Mouse (Mus musculus) midbrain, embryonic 13.5 days (tissue): ENCODE measurements at regions not wholly inside any gene's neighbourhood (a gene's known extent, or its start where the extent isn't known, plus 50 kb on each side); places are given as distances from the start of the nearest gene placed in this dataset.

Experiments used
- ATAC-seq: fragments of 200-750 bp; cut with Nextera tagmentation; 2 replicates; pipeline ENCODE4 v1.8.0; 2017; ENCODE audit warnings: mild to moderate bottlenecking, moderate TSS enrichment, moderate library complexity
- H3K27ac ChIP-seq: fragments of 300-500 bp; sonication (generic); 2 replicates; pipeline ENCODE4 v1.5.1; 2015; ENCODE audit warnings: inconsistent platforms, mild to moderate bottlenecking, moderate library complexity
- H3K27me3 ChIP-seq: fragments of 300-500 bp; sonication (generic); 2 replicates; pipeline ENCODE4 v1.6.1; 2015; ENCODE audit warnings: mild to moderate bottlenecking, inconsistent platforms
- H3K36me3 ChIP-seq: fragments of 300-500 bp; sonication (generic); 2 replicates; pipeline ENCODE4 v1.6.1; 2015; ENCODE audit warnings: mild to moderate bottlenecking, inconsistent platforms
- H3K4me1 ChIP-seq: fragments of 300-500 bp; sonication (generic); replicated peaks from 2 replicates; pipeline ENCODE4 v1.6.1; 2015; ENCODE audit warnings: inconsistent platforms
- H3K4me2 ChIP-seq: fragments of 300-500 bp; sonication (generic); replicated peaks from 2 replicates; pipeline ENCODE4 v1.6.1; 2015; ENCODE audit warnings: moderate library complexity, mild to moderate bottlenecking, inconsistent platforms
- H3K4me3 ChIP-seq: fragments of 300-500 bp; sonication (generic); replicated peaks from 2 replicates; pipeline ENCODE4 v1.5.1; 2015; ENCODE audit warnings: mild to moderate bottlenecking, inconsistent platforms
- H3K9ac ChIP-seq: fragments of 300-500 bp; sonication (generic); replicated peaks from 2 replicates; pipeline ENCODE4 v1.6.1; 2015; ENCODE audit warnings: mild to moderate bottlenecking, inconsistent platforms
- H3K9me3 ChIP-seq: fragments of 300-500 bp; sonication (generic); 2 replicates; pipeline ENCODE4 v1.6.1; 2016; ENCODE audit warnings: mild to moderate bottlenecking, inconsistent platforms
- WGBS: fragments of 180-500 bp; shearing (Covaris S2); methylation state at CpG from one replicate; pipeline ENCODE4 v1.1.7; 2015; 5-methylcytosine and 5-hydroxymethylcytosine counted together

GRCm38 (mm10) chr13:28645881-28646280, 307.6 kb downstream of the Sox4 start:
- H3K4me2 ChIP-seq = no peak overlapping the region
- 89% methylated on average over 4 of the region's 4 CpGs for WGBS
- no peaks in the 10 kb centered on the region for H3K36me3 ChIP-seq
- no peaks in the 10 kb centered on the region for H3K4me1 ChIP-seq
- H3K9ac ChIP-seq = no peak overlapping the region
- H3K27ac ChIP-seq = no peak overlapping the region
- H3K4me3 ChIP-seq = no peak overlapping the region
- ATAC-seq = no peak
- H3K27me3 ChIP-seq = no peaks in the 10 kb centered on the region
- no peaks in the 10 kb centered on the region for H3K9me3 ChIP-seq

- Histone ChIP-seq H3K27me3 (no peaks in the 10 kb centered on the region), H3K9ac (no peak overlapping the region), H3K27ac (no peak overlapping the region), H3K4me3 (no peak overlapping the region), H3K36me3 (no peaks in the 10 kb centered on the region), H3K4me1 (no peaks in the 10 kb centered on the region), H3K4me2 (no peak overlapping the region), H3K9me3 (no peaks in the 10 kb centered on the region)
- ATAC-seq = no peak
- WGBS = 72% methylated on average over 3 of the region's 3 CpGs
Measured at GRCm38 (mm10) chr13:28644846-28645574, 308.5 kb downstream of the Sox4 start.

DNA sequence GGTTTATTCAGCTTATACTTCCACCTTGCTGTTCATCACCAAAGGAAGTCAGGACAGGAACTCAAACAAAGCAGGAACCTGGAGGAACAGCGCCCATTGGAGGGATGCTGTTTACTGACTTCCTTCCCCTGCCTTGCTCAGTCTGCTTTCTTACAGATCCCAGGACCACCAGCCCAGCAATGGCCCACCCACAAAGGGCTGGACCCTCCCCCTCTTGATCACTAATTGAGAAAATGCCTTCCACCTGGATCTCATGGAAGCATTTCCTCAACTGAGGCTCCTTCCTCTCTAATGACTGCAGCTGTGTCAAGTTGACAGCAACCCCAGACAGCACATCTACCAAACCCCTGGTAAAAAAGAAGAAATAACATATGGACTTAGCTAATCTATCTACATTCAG, 312.7 kb downstream of the Sox4 start:
- WGBS = 88% methylated on average over 1 of the region's 1 CpGs
- H3K9ac ChIP-seq = no peak overlapping the region
- ATAC-seq = no peak

GRCm38 (mm10) chr13:28635230-28635950, 318.1 kb downstream of the Sox4 start:
- Histone ChIP-seq H3K4me2 (no peak overlapping the region), H3K27me3 (no peaks in the 10 kb centered on the region), H3K36me3 (0 out of 2 replicates have a peak, but pooled peaks cover 4% of the 10 kb centered on the region), H3K4me3 (no peak overlapping the region), H3K9ac (no peak overlapping the region), H3K4me1 (peaks cover 21% of the 10 kb centered on the region), H3K9me3 (no peaks in the 10 kb centered on the region), H3K27ac (peak overlapping the region; percentile 22; the same call in 1 of the 2 replicates)
- no peak for ATAC-seq
- 82% methylated on average over 3 of the region's 3 CpGs for WGBS

More for the DNA sequence above, 312.7 kb downstream of the Sox4 start:
- H3K9me3 ChIP-seq = no peaks in the 10 kb centered on the region
- H3K27ac ChIP-seq = no peak overlapping the region
- peaks cover 6% of the 10 kb centered on the region; the same call in 1 of the 2 replicates for H3K4me1 ChIP-seq
- no peaks in the 10 kb centered on the region for H3K36me3 ChIP-seq
- no peak overlapping the region for H3K4me3 ChIP-seq
- H3K4me2 ChIP-seq = no peak overlapping the region
- no peaks in the 10 kb centered on the region for H3K27me3 ChIP-seq

DNA sequence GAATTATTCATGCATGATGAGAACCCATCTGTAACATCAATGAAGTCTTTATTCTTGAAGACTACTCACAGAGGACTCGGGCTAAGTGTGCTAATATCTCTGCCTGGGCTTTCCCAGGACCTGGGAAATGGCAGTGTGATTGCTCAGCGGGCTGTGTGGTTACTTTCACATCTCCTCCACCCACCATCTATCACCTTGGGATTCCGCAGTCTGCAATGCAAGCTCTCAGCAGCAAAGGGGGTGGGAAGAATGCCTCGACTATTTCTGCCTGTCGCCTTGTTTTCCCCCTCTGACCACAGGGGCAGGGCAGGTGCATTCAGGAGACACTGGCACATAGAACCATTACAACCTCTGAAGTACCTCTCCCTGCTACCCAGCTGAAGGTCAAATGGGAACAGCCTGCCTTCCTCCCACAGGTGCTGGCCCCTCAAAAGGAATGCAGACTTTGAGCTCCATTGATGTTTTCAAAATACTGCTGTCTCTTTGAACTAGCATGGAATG, 319.9 kb downstream of the Sox4 start:
- H3K4me2 ChIP-seq = no peak overlapping the region
- no peak overlapping the region for H3K4me3 ChIP-seq
- H3K27ac ChIP-seq = peak overlapping the region; percentile 49; the same call in 1 of the 2 replicates
- H3K4me1 ChIP-seq = peaks cover 33% of the 10 kb centered on the region
- ATAC-seq = no peak
- no peak overlapping the region for H3K9ac ChIP-seq
- 56% methylated on average over 5 of the region's 5 CpGs for WGBS
- H3K36me3 ChIP-seq = 0 out of 2 replicates have a peak, but pooled peaks cover 4% of the 10 kb centered on the region
- no peaks in the 10 kb centered on the region for H3K9me3 ChIP-seq
- no peaks in the 10 kb centered on the region for H3K27me3 ChIP-seq

- Histone ChIP-seq H3K36me3 (0 out of 2 replicates have a peak, but pooled peaks cover 6% of the 10 kb centered on the region), H3K27me3 (no peaks in the 10 kb centered on the region), H3K27ac (peak overlapping the region; percentile 31; the same call in 1 of the 2 replicates), H3K4me1 (peaks cover 22% of the 10 kb centered on the region), H3K9me3 (no peaks in the 10 kb centered on the region), H3K4me2 (no peak overlapping the region), H3K9ac (peak overlapping the region; percentile 44; the same call in 1 of the 2 replicates), H3K4me3 (no peak overlapping the region)
- peak; percentile 40; the same call in 1 of the 2 replicates for ATAC-seq
- WGBS = 46% methylated on average over 9 of the region's 9 CpGs
Measured at GRCm38 (mm10) chr13:28629431-28630331, 323.8 kb downstream of the Sox4 start.

- ATAC-seq = no peak
- Histone ChIP-seq H3K4me3 (no peak overlapping the region), H3K9me3 (no peaks in the 10 kb centered on the region), H3K4me1 (peaks cover 22% of the 10 kb centered on the region), H3K4me2 (no peak overlapping the region), H3K27me3 (no peaks in the 10 kb centered on the region), H3K27ac (no peak overlapping the region), H3K36me3 (0 out of 2 replicates have a peak, but pooled peaks cover 6% of the 10 kb centered on the region), H3K9ac (no peak overlapping the region)
- WGBS = 68% methylated on average over 8 of the region's 8 CpGs
Measured at GRCm38 (mm10) chr13:28628751-28629150, 324.8 kb downstream of the Sox4 start.

GRCm38 (mm10) chr13:28618961-28619360, 334.6 kb downstream of the Sox4 start:
- H3K4me2 ChIP-seq = no peak overlapping the region
- H3K4me3 ChIP-seq = no peak overlapping the region
- H3K9me3 ChIP-seq = no peaks in the 10 kb centered on the region
- no peaks in the 10 kb centered on the region for H3K36me3 ChIP-seq
- no peak overlapping the region for H3K27ac ChIP-seq
- H3K4me1 ChIP-seq = peaks cover 19% of the 10 kb centered on the region
- WGBS = 33% methylated on average over 3 of the region's 3 CpGs
- no peak for ATAC-seq
- H3K27me3 ChIP-seq = no peaks in the 10 kb centered on the region
- no peak overlapping the region for H3K9ac ChIP-seq

DNA sequence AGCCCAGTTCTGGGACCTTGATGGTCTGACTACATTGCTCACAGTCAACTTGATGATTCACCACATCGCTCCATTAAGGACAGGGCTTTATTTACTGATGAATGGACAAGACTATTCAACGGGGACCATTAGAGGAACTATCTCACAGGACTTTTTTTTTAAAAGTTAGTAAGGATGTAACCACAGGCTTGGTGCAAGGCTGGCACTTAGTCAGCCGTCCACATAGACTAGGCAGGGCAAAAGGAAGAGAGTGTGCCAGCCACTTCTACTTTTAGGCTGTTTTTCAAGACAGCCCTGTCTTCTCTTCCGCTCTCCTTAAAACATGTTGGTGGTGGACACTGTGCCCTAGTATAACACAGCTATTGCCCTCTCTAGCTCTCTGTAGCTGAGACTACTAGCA, 336.0 kb downstream of the Sox4 start:
- Histone ChIP-seq H3K27ac (no peak overlapping the region), H3K4me1 (peaks cover 19% of the 10 kb centered on the region), H3K4me2 (no peak overlapping the region), H3K27me3 (no peaks in the 10 kb centered on the region), H3K36me3 (no peaks in the 10 kb centered on the region), H3K9me3 (no peaks in the 10 kb centered on the region), H3K4me3 (no peak overlapping the region), H3K9ac (no peak overlapping the region)
- no peak for ATAC-seq
- 92% methylated on average over 4 of the region's 4 CpGs for WGBS

DNA sequence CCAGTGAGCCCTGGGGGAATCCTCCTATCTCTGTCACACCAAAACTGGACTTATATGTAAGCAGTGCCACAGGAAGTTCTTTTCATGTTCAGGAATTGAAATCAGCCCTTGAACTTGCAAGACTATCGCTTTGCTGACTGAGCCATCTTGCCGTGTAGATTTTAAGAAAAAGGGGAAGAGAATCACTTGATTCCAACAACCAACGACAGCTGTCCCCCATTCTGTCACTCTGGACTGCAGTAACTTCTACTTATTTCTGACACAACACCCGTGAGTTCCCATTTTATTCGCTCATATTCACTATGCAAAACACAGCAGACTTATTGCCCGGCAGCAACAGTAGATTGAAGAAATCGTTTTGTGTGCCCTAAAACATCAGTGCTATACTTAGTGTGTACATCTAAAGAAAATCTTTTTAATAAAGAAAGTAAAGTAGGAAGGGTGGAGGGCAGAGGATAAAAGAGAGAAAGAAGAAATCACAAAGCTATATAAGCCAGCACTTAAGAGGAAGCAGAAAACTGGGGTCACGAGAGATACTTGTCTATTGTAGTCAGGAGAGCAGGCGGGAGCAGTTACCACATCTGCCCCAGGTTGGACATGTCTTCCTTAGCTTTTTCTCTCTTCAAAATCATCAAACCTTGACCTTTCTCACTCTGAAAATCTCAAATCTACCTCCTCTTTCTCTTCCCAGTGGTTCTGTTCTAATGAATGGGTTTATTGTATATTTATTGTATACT, 336.7 kb downstream of the Sox4 start:
- no peak overlapping the region for H3K4me2 ChIP-seq
- no peaks in the 10 kb centered on the region for H3K36me3 ChIP-seq
- no peaks in the 10 kb centered on the region for H3K27me3 ChIP-seq
- peaks cover 19% of the 10 kb centered on the region for H3K4me1 ChIP-seq
- no peak for ATAC-seq
- no peaks in the 10 kb centered on the region for H3K9me3 ChIP-seq
- no peak overlapping the region for H3K27ac ChIP-seq
- WGBS = 83% methylated on average over 9 of the region's 9 CpGs
- no peak overlapping the region for H3K9ac ChIP-seq
- no peak overlapping the region for H3K4me3 ChIP-seq

DNA sequence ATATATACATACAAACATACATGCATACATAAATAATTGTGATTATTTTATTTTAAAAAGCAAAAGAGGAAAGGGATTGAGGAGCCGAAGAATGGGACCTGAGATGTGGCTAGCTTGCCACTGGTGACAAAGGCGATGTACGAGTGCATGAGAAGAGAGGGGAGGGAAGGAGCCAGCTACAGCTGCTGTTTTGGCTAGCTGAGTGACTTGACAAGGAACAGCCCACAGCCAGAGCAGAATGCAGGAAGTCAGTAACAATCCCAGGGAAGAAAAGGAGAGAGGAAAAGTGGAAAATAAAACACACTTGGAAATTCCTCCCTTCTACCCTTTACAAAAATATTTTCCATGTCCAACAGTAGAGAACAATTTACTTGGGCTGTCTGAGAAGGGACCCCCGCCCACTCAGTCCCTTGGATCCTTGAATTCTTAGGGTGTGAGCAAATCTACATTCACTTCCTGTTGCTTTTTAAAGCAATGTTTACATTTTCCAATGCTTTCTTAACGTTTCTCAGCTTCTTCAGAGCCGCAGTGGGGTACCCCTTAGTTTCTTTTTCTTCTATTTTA, 345.9 kb downstream of the Sox4 start:
- Histone ChIP-seq H3K9ac (no peak overlapping the region), H3K27me3 (no peaks in the 10 kb centered on the region), H3K27ac (no peak overlapping the region), H3K4me2 (no peak overlapping the region), H3K4me3 (no peak overlapping the region), H3K4me1 (no peaks in the 10 kb centered on the region), H3K36me3 (no peaks in the 10 kb centered on the region), H3K9me3 (no peaks in the 10 kb centered on the region)
- no peak for ATAC-seq
- 71% methylated on average over 6 of the region's 6 CpGs for WGBS
